Mouse (Mus musculus): Measurements from ENCODE around the gene Plod1. TPM values are rescaled to one million over a fixed set of nuclear protein-coding genes. Genes with fewer than 3 reads are reported as not detected.
A peak's percentile ranks its signal among the peaks of the same experiment; 100 is the strongest.

Plod1 gene
- polyA plus RNA-seq, 1 experiment: 36.0 TPM

DNA sequence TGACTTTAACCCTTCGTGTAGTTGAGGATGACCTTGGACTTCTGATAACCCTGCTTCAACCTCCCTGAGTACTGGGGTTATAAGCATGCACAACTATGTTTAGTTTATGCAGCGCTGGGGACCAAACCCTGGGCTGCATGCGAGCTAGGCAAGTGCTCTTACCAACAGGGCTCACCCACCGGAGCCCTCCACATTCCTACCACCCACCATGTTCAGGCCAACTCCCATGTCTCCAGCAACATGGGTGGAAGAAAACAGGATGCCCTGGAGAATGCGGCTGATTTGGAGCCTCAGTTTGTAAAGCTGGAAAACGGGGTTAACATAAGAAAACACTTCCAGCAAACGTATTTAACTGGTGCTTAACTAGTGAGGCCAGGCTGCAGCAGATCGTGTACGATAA, 663 bp downstream of the Plod1 start:
- DNase-seq: no peak
- H3K27me3 ChIP-seq (ENCODE audit: control insufficient read depth, insufficient read depth, low read length): no peaks in the 10 kb centered on the region
- H3K4me3 ChIP-seq (replicated peaks; ENCODE audit: insufficient read depth, low read depth, low read length): peak overlapping the region; percentile 69
- 22% methylated on average over 9 of the region's 9 CpGs for whole genome bisulfite sequencing
- no peak overlapping the region for H3K27ac ChIP-seq (ENCODE audit: insufficient read depth, low read length)
- no peak for TF ChIP-seq POLR2A (IDR thresholded peaks at IDR 0.05; ENCODE audit: borderline replicate concordance, insufficient read depth, low read length)
- no peak for TF ChIP-seq CTCF (IDR thresholded peaks at IDR 0.05; ENCODE audit: borderline replicate concordance, insufficient read depth, low read depth, low read length)
- no peaks in the 10 kb centered on the region for H3K4me1 ChIP-seq (ENCODE audit: control insufficient read depth, insufficient read depth, low read length)

DNA sequence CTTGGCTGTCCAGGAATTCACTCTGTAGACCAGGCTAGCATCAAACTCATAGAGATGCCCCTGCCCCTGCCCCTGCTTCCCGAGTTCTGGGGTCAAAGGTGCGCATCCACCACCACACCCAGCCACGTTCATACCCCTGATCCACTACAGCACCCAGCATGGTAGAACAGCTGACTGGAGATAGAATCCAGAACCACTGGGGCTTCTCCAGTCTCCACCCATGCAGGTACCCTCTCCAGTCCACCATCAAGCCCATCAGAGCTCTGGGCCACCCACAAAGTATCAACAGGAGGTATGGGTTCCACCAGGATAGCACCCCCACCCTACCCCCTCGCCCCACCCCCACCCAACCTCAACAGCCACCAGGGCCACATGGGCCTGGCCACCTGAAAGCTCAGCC, 2.0 kb downstream of the Plod1 start:
- H3K27ac ChIP-seq (ENCODE audit: insufficient read depth, low read length): no peak overlapping the region
- WGBS: 81% methylated on average over 4 of the region's 4 CpGs
- no peak overlapping the region for H3K4me3 ChIP-seq (replicated peaks; ENCODE audit: insufficient read depth, low read depth, low read length)
- H3K27me3 ChIP-seq (ENCODE audit: control insufficient read depth, insufficient read depth, low read length): no peaks in the 10 kb centered on the region
- no peak for DNase-seq
- H3K4me1 ChIP-seq (ENCODE audit: control insufficient read depth, insufficient read depth, low read length): no peaks in the 10 kb centered on the region
- TF ChIP-seq POLR2A (IDR thresholded peaks at IDR 0.05; ENCODE audit: borderline replicate concordance, insufficient read depth, low read length) (no peak), CTCF (IDR thresholded peaks at IDR 0.05; ENCODE audit: borderline replicate concordance, insufficient read depth, low read depth, low read length) (no peak)

DNA sequence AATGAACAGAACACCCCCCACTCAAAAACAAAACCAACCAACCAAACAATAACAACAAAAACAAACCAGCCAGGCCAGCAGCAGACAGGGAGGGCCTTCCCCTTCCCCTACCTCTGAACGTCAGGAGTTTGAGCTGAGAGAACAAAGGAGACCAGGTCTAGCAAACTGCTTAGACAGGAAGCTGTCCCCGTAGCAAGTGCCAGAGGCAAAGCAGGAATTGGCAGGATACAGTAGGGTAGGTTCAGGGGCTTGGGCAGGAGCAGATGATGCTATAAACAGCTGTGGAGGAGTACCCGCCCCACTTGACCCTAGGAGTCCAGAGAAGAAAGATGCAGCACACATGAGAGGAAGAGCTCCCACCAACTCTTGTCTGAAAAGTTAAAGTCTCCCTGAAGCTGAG, 2.4 kb downstream of the Plod1 start:
- 50% methylated on average over 3 of the region's 3 CpGs for WGBS
- Histone ChIP-seq H3K27me3 (ENCODE audit: control insufficient read depth, insufficient read depth, low read length) (no peaks in the 10 kb centered on the region), H3K4me3 (replicated peaks; ENCODE audit: insufficient read depth, low read depth, low read length) (no peak overlapping the region), H3K4me1 (ENCODE audit: control insufficient read depth, insufficient read depth, low read length) (no peaks in the 10 kb centered on the region), H3K27ac (ENCODE audit: insufficient read depth, low read length) (no peak overlapping the region)
- no peak for DNase-seq
- TF ChIP-seq POLR2A (IDR thresholded peaks at IDR 0.05; ENCODE audit: borderline replicate concordance, insufficient read depth, low read length) (no peak), CTCF (IDR thresholded peaks at IDR 0.05; ENCODE audit: borderline replicate concordance, insufficient read depth, low read depth, low read length) (no peak)

GRCm38 (mm10) chr4:147930946-147931345, 5.6 kb downstream of the Plod1 start:
- Histone ChIP-seq H3K27ac (ENCODE audit: insufficient read depth, low read length) (no peak overlapping the region), H3K4me1 (ENCODE audit: control insufficient read depth, insufficient read depth, low read length) (no peaks in the 10 kb centered on the region), H3K27me3 (ENCODE audit: control insufficient read depth, insufficient read depth, low read length) (no peaks in the 10 kb centered on the region), H3K4me3 (replicated peaks; ENCODE audit: insufficient read depth, low read depth, low read length) (no peak overlapping the region)
- no peak for DNase-seq
- WGBS: 86% methylated on average over 14 of the region's 14 CpGs
- TF ChIP-seq CTCF (IDR thresholded peaks at IDR 0.05; ENCODE audit: borderline replicate concordance, insufficient read depth, low read depth, low read length): no peak
- no peak for TF ChIP-seq POLR2A (IDR thresholded peaks at IDR 0.05; ENCODE audit: borderline replicate concordance, insufficient read depth, low read length)

DNA sequence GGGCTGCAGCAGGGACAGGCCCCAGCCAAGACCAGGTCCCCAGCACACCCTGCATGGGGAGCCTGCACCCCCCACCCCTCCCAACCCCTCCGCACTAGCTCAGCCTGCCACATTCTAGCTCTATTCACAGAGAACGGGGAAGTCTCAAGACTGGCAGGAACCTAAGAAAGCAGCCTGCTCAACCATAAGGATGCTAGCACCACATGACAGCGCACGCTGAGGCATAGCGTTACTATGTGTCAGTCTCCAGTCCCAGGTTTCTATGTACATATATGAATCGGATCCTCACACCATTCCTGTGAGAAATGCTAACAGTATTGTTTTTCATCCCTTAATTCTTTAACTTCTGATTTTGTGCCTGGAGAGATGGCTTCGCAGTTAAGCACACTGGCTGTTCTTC, 8.0 kb downstream of the Plod1 start:
- no peak for DNase-seq
- H3K4me3 ChIP-seq (replicated peaks; ENCODE audit: insufficient read depth, low read depth, low read length): no peak overlapping the region
- WGBS: 78% methylated on average over 7 of the region's 7 CpGs
- H3K27me3 ChIP-seq (ENCODE audit: control insufficient read depth, insufficient read depth, low read length): no peaks in the 10 kb centered on the region
- H3K27ac ChIP-seq (ENCODE audit: insufficient read depth, low read length): no peak overlapping the region
- TF ChIP-seq POLR2A (IDR thresholded peaks at IDR 0.05; ENCODE audit: borderline replicate concordance, insufficient read depth, low read length) (no peak), CTCF (IDR thresholded peaks at IDR 0.05; ENCODE audit: borderline replicate concordance, insufficient read depth, low read depth, low read length) (no peak)
- H3K4me1 ChIP-seq (ENCODE audit: control insufficient read depth, insufficient read depth, low read length): no peaks in the 10 kb centered on the region

DNA sequence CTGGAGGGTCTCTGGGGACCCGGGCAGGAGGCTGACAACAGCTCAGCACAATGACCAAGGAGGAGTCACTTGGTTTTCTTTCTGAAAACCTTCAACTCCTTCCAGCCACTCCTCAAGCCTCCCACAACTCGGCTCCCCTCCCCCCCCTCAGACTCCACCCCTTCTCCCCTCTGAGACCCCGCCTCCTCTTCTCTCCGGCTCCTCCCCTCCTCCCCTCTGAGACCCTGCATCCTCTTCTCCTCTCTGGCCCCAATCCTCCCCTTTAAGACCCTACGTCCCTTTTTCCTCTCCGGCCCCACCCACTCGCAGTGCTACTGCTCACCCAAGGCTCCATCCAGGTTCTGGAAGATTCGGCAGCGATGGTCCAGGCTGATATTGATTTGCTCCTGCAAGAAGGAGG, 8.4 kb downstream of the Plod1 start:
- no peak overlapping the region for H3K27ac ChIP-seq (ENCODE audit: insufficient read depth, low read length)
- no peaks in the 10 kb centered on the region for H3K4me1 ChIP-seq (ENCODE audit: control insufficient read depth, insufficient read depth, low read length)
- no peaks in the 10 kb centered on the region for H3K27me3 ChIP-seq (ENCODE audit: control insufficient read depth, insufficient read depth, low read length)
- DNase-seq: no peak
- 29% methylated on average over 9 of the region's 9 CpGs for WGBS
- no peak overlapping the region for H3K4me3 ChIP-seq (replicated peaks; ENCODE audit: insufficient read depth, low read depth, low read length)
- TF ChIP-seq CTCF (IDR thresholded peaks at IDR 0.05; ENCODE audit: borderline replicate concordance, insufficient read depth, low read depth, low read length) (no peak), POLR2A (IDR thresholded peaks at IDR 0.05; ENCODE audit: borderline replicate concordance, insufficient read depth, low read length) (no peak)

- no peak for DNase-seq
- 58% methylated on average over 8 of the region's 8 CpGs for WGBS
- H3K4me3 ChIP-seq (replicated peaks; ENCODE audit: insufficient read depth, low read depth, low read length): no peak overlapping the region
- H3K27ac ChIP-seq (ENCODE audit: insufficient read depth, low read length): no peak overlapping the region
- H3K4me1 ChIP-seq (ENCODE audit: control insufficient read depth, insufficient read depth, low read length): no peaks in the 10 kb centered on the region
- TF ChIP-seq CTCF (IDR thresholded peaks at IDR 0.05; ENCODE audit: borderline replicate concordance, insufficient read depth, low read depth, low read length) (no peak), POLR2A (IDR thresholded peaks at IDR 0.05; ENCODE audit: borderline replicate concordance, insufficient read depth, low read length) (no peak)
- H3K27me3 ChIP-seq (ENCODE audit: control insufficient read depth, insufficient read depth, low read length): no peaks in the 10 kb centered on the region
Measured at GRCm38 (mm10) chr4:147927705-147928104, 8.9 kb downstream of the Plod1 start.

- no peaks in the 10 kb centered on the region for H3K27me3 ChIP-seq (ENCODE audit: control insufficient read depth, insufficient read depth, low read length)
- no peak overlapping the region for H3K27ac ChIP-seq (ENCODE audit: insufficient read depth, low read length)
- H3K4me3 ChIP-seq (replicated peaks; ENCODE audit: insufficient read depth, low read depth, low read length): no peak overlapping the region
- no peaks in the 10 kb centered on the region for H3K4me1 ChIP-seq (ENCODE audit: control insufficient read depth, insufficient read depth, low read length)
- WGBS: 71% methylated on average over 11 of the region's 11 CpGs
- no peak for TF ChIP-seq CTCF (IDR thresholded peaks at IDR 0.05; ENCODE audit: borderline replicate concordance, insufficient read depth, low read depth, low read length)
- TF ChIP-seq POLR2A (IDR thresholded peaks at IDR 0.05; ENCODE audit: borderline replicate concordance, insufficient read depth, low read length): no peak
- DNase-seq: no peak
Measured at GRCm38 (mm10) chr4:147922341-147922740, 14.2 kb downstream of the Plod1 start.
